Mouse (Mus musculus) liver, embryonic 14.5 days (tissue): ENCODE measurements at regions not wholly inside any gene's neighbourhood (a gene's known extent, or its start where the extent isn't known, plus 50 kb on each side); places are given as distances from the start of the nearest gene placed in this dataset.

Source experiments
- ATAC-seq: fragments of 200-750 bp; cut with Nextera tagmentation; 2 replicates; pipeline ENCODE4 v1.8.0; 2017; ENCODE audit warnings: moderate number of reproducible peaks, mild to moderate bottlenecking, moderate library complexity; ENCODE audit not compliant: insufficient read depth
- DNase-seq, 3 experiments: peaks; one replicate each; pipeline ENCODE4 v3.0.0-alpha.2; 2012 to 2013; ENCODE audit warnings: low read depth in 3 of 3, low spot score in 3 of 3
- H3K27ac ChIP-seq: fragments of 300-500 bp; sonication (generic); 2 replicates; pipeline ENCODE4 v1.5.1; 2014; ENCODE audit warnings: moderate library complexity, mild to moderate bottlenecking, control low read depth, inconsistent platforms
- H3K27me3 ChIP-seq: fragments of 300-500 bp; sonication (generic); 2 replicates; pipeline ENCODE4 v1.6.1; 2014; ENCODE audit warnings: mild to moderate bottlenecking, low read length, moderate library complexity; ENCODE audit not compliant: control insufficient read depth, insufficient read depth
- H3K36me3 ChIP-seq: fragments of 300-500 bp; sonication (generic); replicated peaks from 2 replicates; pipeline ENCODE4 v1.6.1; 2014; ENCODE audit warnings: low read depth; ENCODE audit not compliant: control insufficient read depth, insufficient read depth
- H3K4me1 ChIP-seq, 2 experiments: fragments of 200-500 bp in 1 of 2; fragments of 300-500 bp in 1 of 2; sonication (generic) in 1 of 2; replicated peaks; 2 replicates each; pipeline ENCODE4 v1.6.1; 2012 to 2014; ENCODE audit warnings: antibody characterized with exemption in 1 of 2, inconsistent platforms in 1 of 2, low read length in 1 of 2; ENCODE audit not compliant: control insufficient read depth in 2 of 2, insufficient read depth in 2 of 2
- H3K4me2 ChIP-seq: fragments of 300-500 bp; sonication (generic); 2 replicates; pipeline ENCODE4 v1.6.1; 2014; ENCODE audit warnings: low read depth, mild to moderate bottlenecking, control low read depth, moderate library complexity
- H3K4me3 ChIP-seq, 2 experiments: fragments of 200-500 bp in 1 of 2; fragments of 300-500 bp in 1 of 2; sonication (generic) in 1 of 2; 2 replicates each; pipeline ENCODE4 v1.5.1; 2012 to 2014; ENCODE audit warnings: low read depth in 2 of 2, low read length in 2 of 2, mild to moderate bottlenecking in 2 of 2, control low read depth in 1 of 2, inconsistent platforms in 1 of 2, moderate library complexity in 1 of 2; ENCODE audit not compliant: insufficient read depth in 1 of 2
- H3K9ac ChIP-seq: fragments of 300-500 bp; sonication (generic); replicated peaks from 2 replicates; pipeline ENCODE4 v1.6.1; 2014; ENCODE audit warnings: mild to moderate bottlenecking, control low read depth, moderate library complexity
- H3K9me3 ChIP-seq: fragments of 300-500 bp; sonication (generic); 2 replicates; pipeline ENCODE4 v1.6.1; 2016; ENCODE audit warnings: low read length, mixed read lengths; ENCODE audit not compliant: control insufficient read depth
- CTCF ChIP-seq: IDR thresholded peaks from 2 replicates; pipeline ENCODE4 v1.5.1; 2016; ENCODE audit warnings: antibody characterized with exemption, low read depth, control low read depth
- EP300 ChIP-seq: IDR thresholded peaks from 2 replicates; pipeline ENCODE4 v1.6.1; 2016; ENCODE audit warnings: antibody characterized with exemption, low read depth
- WGBS: fragments of 180-500 bp; shearing (Covaris S2); extraction: QIAGEN DNeasy Blood & Tissue Kit; methylation state at CpG from one replicate; pipeline ENCODE4 v1.1.7; 2014; ENCODE audit not compliant: insufficient replicate concordance; 5-methylcytosine and 5-hydroxymethylcytosine counted together

GRCm38 (mm10) chr8:67238934-67239333 is 284.7 kb upstream of the Nat3 start:
- TF ChIP-seq CTCF (no peak), EP300 (no peak)
- Histone ChIP-seq H3K36me3 (no peaks in the 10 kb centered on the region), H3K4me1 (no peaks in the 10 kb centered on the region), H3K9ac (no peak overlapping the region), H3K4me2 (no peak overlapping the region), H3K27me3 (no peaks in the 10 kb centered on the region), H3K9me3 (no peaks in the 10 kb centered on the region), H3K27ac (no peak overlapping the region), H3K4me3 (no peak overlapping the region)
- WGBS = 43% methylated on average over 1 of the region's 1 CpGs
- DNase-seq = no peak
- ATAC-seq = no peak

- 40% methylated on average over 6 of the region's 6 CpGs for WGBS
- Histone ChIP-seq H3K27me3 (no peaks in the 10 kb centered on the region), H3K4me3 (no peak overlapping the region), H3K36me3 (no peaks in the 10 kb centered on the region), H3K9me3 (no peaks in the 10 kb centered on the region), H3K4me1 (no peaks in the 10 kb centered on the region), H3K9ac (no peak overlapping the region), H3K27ac (no peak overlapping the region), H3K4me2 (no peak overlapping the region)
- DNase-seq = no peak
- TF ChIP-seq EP300 = no peak
- no peak for TF ChIP-seq CTCF
- no peak for ATAC-seq
Observed at GRCm38 (mm10) chr8:67278759-67279158, 244.9 kb upstream of the Nat3 start.

GRCm38 (mm10) chr8:67279449-67279848 is 244.2 kb upstream of the Nat3 start:
- no peak for DNase-seq
- Histone ChIP-seq H3K27ac (no peak overlapping the region), H3K9ac (no peak overlapping the region), H3K9me3 (no peaks in the 10 kb centered on the region), H3K27me3 (no peaks in the 10 kb centered on the region), H3K36me3 (no peaks in the 10 kb centered on the region), H3K4me3 (no peak overlapping the region), H3K4me2 (no peak overlapping the region), H3K4me1 (no peaks in the 10 kb centered on the region)
- no peak for ATAC-seq
- TF ChIP-seq EP300 = no peak
- TF ChIP-seq CTCF = no peak

- H3K36me3 ChIP-seq = no peaks in the 10 kb centered on the region
- ATAC-seq (no peak), DNase-seq (no peak)
- no peak overlapping the region for H3K4me2 ChIP-seq
- H3K9ac ChIP-seq = no peak overlapping the region
- H3K27me3 ChIP-seq = no peaks in the 10 kb centered on the region
- TF ChIP-seq CTCF (no peak), EP300 (no peak)
- no peaks in the 10 kb centered on the region for H3K9me3 ChIP-seq
- no peak overlapping the region for H3K4me3 ChIP-seq
- no peaks in the 10 kb centered on the region for H3K4me1 ChIP-seq
- no peak overlapping the region for H3K27ac ChIP-seq
- 53% methylated on average over 1 of the region's 1 CpGs for WGBS
Observed at GRCm38 (mm10) chr8:67310494-67310893, 213.2 kb upstream of the Nat3 start.

GRCm38 (mm10) chr8:67317371-67317770 is 206.3 kb upstream of the Nat3 start:
- 71% methylated on average over 1 of the region's 1 CpGs for WGBS
- Histone ChIP-seq H3K27ac (no peak overlapping the region), H3K9me3 (no peaks in the 10 kb centered on the region), H3K4me1 (no peaks in the 10 kb centered on the region), H3K9ac (no peak overlapping the region), H3K4me3 (no peak overlapping the region), H3K4me2 (no peak overlapping the region), H3K27me3 (no peaks in the 10 kb centered on the region), H3K36me3 (no peaks in the 10 kb centered on the region)
- ATAC-seq (no peak), DNase-seq (no peak)
- TF ChIP-seq EP300 = no peak
- no peak for TF ChIP-seq CTCF

- H3K9ac ChIP-seq = no peak overlapping the region
- 65% methylated on average over 10 of the region's 10 CpGs for WGBS
- H3K4me3 ChIP-seq = no peak overlapping the region
- ATAC-seq = no peak
- no peaks in the 10 kb centered on the region for H3K27me3 ChIP-seq
- TF ChIP-seq CTCF = no peak
- no peak for TF ChIP-seq EP300
- no peak for DNase-seq
- no peak overlapping the region for H3K27ac ChIP-seq
- no peak overlapping the region for H3K4me2 ChIP-seq
- no peaks in the 10 kb centered on the region for H3K4me1 ChIP-seq
- H3K36me3 ChIP-seq = no peaks in the 10 kb centered on the region
- H3K9me3 ChIP-seq = no peaks in the 10 kb centered on the region
Observed at GRCm38 (mm10) chr8:67318675-67319074, 205.0 kb upstream of the Nat3 start.
